Comparison of ENCODE assay signal across 8 mouse cellular contexts in genomic region chr7:31049135-31049845, GRCm38 (mm10). TPM values are rescaled to one million over a fixed set of nuclear protein-coding genes. Genes with fewer than 3 reads are reported as not detected.
DNase-seq lines count a peak whose midpoint lies in the region; ATAC-seq lines count a peak whose summit lies in the region.

No protein-coding gene starts in this region.

- no peak overlapping the region for H3K9ac ChIP-seq in kidney, embryonic 14.5 days (ENCODE audit: low read depth, low read length)

- H3K4me1 ChIP-seq in kidney, embryonic 14.5 days (ENCODE audit: control insufficient read depth, insufficient read depth, low read length) = peaks cover 31% of the 10 kb centered on the region
- peaks cover 44% of the 10 kb centered on the region for H3K4me1 ChIP-seq in midbrain, embryonic 10.5 days

- no peaks in the 10 kb centered on the region for H3K36me3 ChIP-seq in kidney, embryonic 14.5 days (ENCODE audit: control insufficient read depth, insufficient read depth, low read length)
- no peaks in the 10 kb centered on the region for H3K36me3 ChIP-seq in midbrain, embryonic 10.5 days

- H3K27ac ChIP-seq in kidney, embryonic 14.5 days (ENCODE audit: low read depth, low read length) = no peak overlapping the region
- no peak overlapping the region for H3K27ac ChIP-seq in midbrain, embryonic 10.5 days (replicated peaks)

- no peak for DNase-seq in kidney, adult 9 months
- peak; percentile 68 for DNase-seq in cerebellum, adult 8-10 months
- DNase-seq in frontal cortex, postnatal 25 days (ENCODE audit: low spot score in 2 of 2) = peak; percentile 42 to 58
- no peak for DNase-seq in midbrain, embryonic 10.5 days (ENCODE audit: low spot score)
- no peak for DNase-seq in urinary bladder, postnatal 10 days (ENCODE audit: low spot score)
- DNase-seq in spleen, adult 12 weeks (ENCODE audit: low spot score) = no peak
- DNase-seq in layer of hippocampus, adult 8-10 months (ENCODE audit: low spot score in 2 of 2) = no peak

- H3K27me3 ChIP-seq in kidney, embryonic 14.5 days (ENCODE audit: control insufficient read depth, insufficient read depth, low read length) = peaks cover 44% of the 10 kb centered on the region
- H3K27me3 ChIP-seq in midbrain, embryonic 10.5 days (ENCODE audit: low read depth, poor library complexity, severe bottlenecking) = peaks cover 86% of the 10 kb centered on the region

- no peak overlapping the region; the same call in 1 of the 2 replicates for H3K4me3 ChIP-seq in kidney, embryonic 14.5 days (ENCODE audit: low read length)
- peak overlapping the region; percentile 44 for H3K4me3 ChIP-seq in midbrain, embryonic 10.5 days

- ATAC-seq in kidney, embryonic 14.5 days (ENCODE audit: low FRiP score, low TSS enrichment) = no peak

- 24% methylated on average over 5 of the region's 5 CpGs for WGBS in kidney, embryonic 14.5 days
- 23% methylated on average over 5 of the region's 5 CpGs for WGBS in midbrain, embryonic 10.5 days

- H3K4me2 ChIP-seq in kidney, embryonic 14.5 days (replicated peaks; ENCODE audit: low read depth, low read length) = peak overlapping the region; percentile 27

- no peaks in the 10 kb centered on the region for H3K9me3 ChIP-seq in kidney, embryonic 14.5 days (ENCODE audit: control insufficient read depth, low read length)
- H3K9me3 ChIP-seq in midbrain, embryonic 10.5 days (replicated peaks) = no peaks in the 10 kb centered on the region

RNA-seq across cellular contexts. Expression of gene Fxyd7, which starts 2.0 kb away (rescaled TPM):
- polyA plus RNA-seq in kidney, embryonic 14.5 days (2014; fragmentation: Nextera tagmentation; extraction: Ambion mirVana) = 8.0 and 9.5 TPM in 2 replicates
- polyA plus RNA-seq in midbrain, embryonic 10.5 days (2016; fragmentation: Nextera tagmentation; extraction: Ambion mirVana) = 0.70 and 2.8 TPM in 2 replicates
- total RNA-seq in layer of hippocampus, adult 8-10 months (2022) = 100 to 1,000 TPM; 103 to 116 (median 108) TPM

RNA-seq across cellular contexts. Expression of gene Fxyd5, which starts 7.0 kb away (rescaled TPM):
- polyA plus RNA-seq in kidney, embryonic 14.5 days (2014; fragmentation: Nextera tagmentation; extraction: Ambion mirVana) = 23.3 and 25.8 TPM in 2 replicates
- polyA plus RNA-seq in midbrain, embryonic 10.5 days (2016; fragmentation: Nextera tagmentation; extraction: Ambion mirVana) = 10.2 and 10.8 TPM in 2 replicates
- total RNA-seq in layer of hippocampus, adult 8-10 months (2022) = 10 to 100 TPM; 27.5 to 36.2 (median 30.7) TPM

RNA-seq across cellular contexts. Expression of gene Fxyd1, which starts 7.7 kb away (rescaled TPM):
- 29.8 and 46.3 TPM in 2 replicates for polyA plus RNA-seq in kidney, embryonic 14.5 days (2014; fragmentation: Nextera tagmentation; extraction: Ambion mirVana)
- polyA plus RNA-seq in midbrain, embryonic 10.5 days (2016; fragmentation: Nextera tagmentation; extraction: Ambion mirVana) = 3.5 and 6.8 TPM in 2 replicates
- total RNA-seq in layer of hippocampus, adult 8-10 months (2022) = 100 to 1,000 TPM in 2 of 4 experiments, 10 to 100 TPM in 2; 80.5 to 263 (median 172) TPM

RNA-seq across cellular contexts. Expression of gene Lgi4, which starts 9.9 kb away (rescaled TPM):
- 0.47 TPM in 1 of 2 replicates, not detected in the other for polyA plus RNA-seq in kidney, embryonic 14.5 days (2014; fragmentation: Nextera tagmentation; extraction: Ambion mirVana)
- 1.1 and 1.2 TPM in 2 replicates for polyA plus RNA-seq in midbrain, embryonic 10.5 days (2016; fragmentation: Nextera tagmentation; extraction: Ambion mirVana)
- total RNA-seq in layer of hippocampus, adult 8-10 months (2022) = 10 to 100 TPM; 38.3 to 64.2 (median 55.9) TPM

RNA-seq across cellular contexts. Expression of gene Fxyd3, which starts 27.2 kb away (rescaled TPM):
- 13.4 and 18.2 TPM in 2 replicates for polyA plus RNA-seq in kidney, embryonic 14.5 days (2014; fragmentation: Nextera tagmentation; extraction: Ambion mirVana)
- 3.0 and 3.4 TPM in 2 replicates for polyA plus RNA-seq in midbrain, embryonic 10.5 days (2016; fragmentation: Nextera tagmentation; extraction: Ambion mirVana)
- total RNA-seq in layer of hippocampus, adult 8-10 months (2022) = 1 to 10 TPM in 3 of 4 experiments, not detected in 1; 1.4 to 2.3 (median 1.6) TPM

Comparison
In these comparisons a context has a peak if more than half of its experiments do, and no peak if none do; other contexts are left out.
1. DNase-seq: peak in cerebellum, adult 8-10 months (single experiment) and frontal cortex, postnatal 25 days (2 of 2); none in kidney, adult 9 months (single experiment), midbrain, embryonic 10.5 days (single experiment), urinary bladder, postnatal 10 days (single experiment), spleen, adult 12 weeks (single experiment) and layer of hippocampus, adult 8-10 months (0 of 2).